Mouse (Mus musculus) frontal cortex, postnatal 14 days (tissue): ENCODE measurements around the gene Cd82.

Experiments
- DNase-seq, 2 experiments: peaks; one replicate each; pipeline ENCODE4 v3.0.0; 2022; ENCODE audit warnings: low spot score in 2 of 2

The Cd82 gene

GRCm38 (mm10) chr2:93466314-93466713, 3.4 kb upstream of the Cd82 start:
- no peak for DNase-seq

- DNase-seq: peak; percentile 68 to 71
Measured at GRCm38 (mm10) chr2:93461869-93462714, 848 bp downstream of the Cd82 start.

GRCm38 (mm10) chr2:93460786-93461469, 2.0 kb downstream of the Cd82 start:
- no peak for DNase-seq

GRCm38 (mm10) chr2:93459208-93459920, 3.6 kb downstream of the Cd82 start:
- no peak for DNase-seq

- DNase-seq: no peak
Measured at GRCm38 (mm10) chr2:93458332-93459207, 4.4 kb downstream of the Cd82 start.

GRCm38 (mm10) chr2:93457426-93458130, 5.4 kb downstream of the Cd82 start:
- DNase-seq: no peak

GRCm38 (mm10) chr2:93456140-93456539, 6.8 kb downstream of the Cd82 start:
- no peak for DNase-seq

- DNase-seq: no peak
Measured at GRCm38 (mm10) chr2:93454817-93455591, 7.9 kb downstream of the Cd82 start.

- DNase-seq: no peak
Measured at GRCm38 (mm10) chr2:93454334-93454733, 8.6 kb downstream of the Cd82 start.

GRCm38 (mm10) chr2:93453046-93453445, 9.9 kb downstream of the Cd82 start:
- DNase-seq: no peak

- DNase-seq: no peak
Measured at GRCm38 (mm10) chr2:93452506-93452905, 10.4 kb downstream of the Cd82 start.

- no peak for DNase-seq
Measured at GRCm38 (mm10) chr2:93452057-93452456, 10.9 kb downstream of the Cd82 start.

GRCm38 (mm10) chr2:93451219-93451938, 11.6 kb downstream of the Cd82 start:
- DNase-seq: no peak

GRCm38 (mm10) chr2:93450695-93451094, 12.2 kb downstream of the Cd82 start:
- DNase-seq: no peak

- DNase-seq: no peak
Measured at GRCm38 (mm10) chr2:93449657-93450056, 13.3 kb downstream of the Cd82 start.

GRCm38 (mm10) chr2:93448774-93449173, 14.2 kb downstream of the Cd82 start:
- DNase-seq: no peak

GRCm38 (mm10) chr2:93447500-93448249, 15.3 kb downstream of the Cd82 start:
- no peak for DNase-seq

- DNase-seq: no peak
Measured at GRCm38 (mm10) chr2:93446606-93447353, 16.2 kb downstream of the Cd82 start.
